Mouse (Mus musculus): ENCODE data around the gene F7. TPM values are rescaled to one million over a fixed set of nuclear protein-coding genes. Genes with fewer than 3 reads are reported as not detected.

F7 gene
- 0.64 and 0.67 TPM in 2 replicates for polyA plus RNA-seq (2012; rRNA removed)

GRCm38 (mm10) chr8:13025487-13026224 lies at the start of gene F7:
Gene F7 (plus strand): TSS chr8:13026034.

GRCm38 (mm10) chr8:13037015-13037414 lies 11.2 kb downstream of the F7 start, which contains the start of gene F10:
Gene F10 (plus strand): TSS chr8:13037308.

GRCm38 (mm10) chr8:13060441-13061150 lies 34.8 kb downstream of the F7 start, which contains the start of gene Proz:
Gene Proz (plus strand): TSS chr8:13060914.

Other genes with a start within 250 kb of the F7 start
- gene Mcf2l, start 152.2 kb upstream of the F7 start, polyA plus RNA-seq (2012; rRNA removed): 7.7 and 8.7 TPM in 2 replicates
- 0.76 and 1.3 TPM in 2 replicates for gene F10, start 11.3 kb downstream of the F7 start, polyA plus RNA-seq (2012; rRNA removed)
- gene Proz, start 34.9 kb downstream of the F7 start, polyA plus RNA-seq (2012; rRNA removed): 0.47 and 1.4 TPM in 2 replicates
- 34.8 and 35.7 TPM in 2 replicates for gene Pcid2, start 79.4 kb downstream of the F7 start, polyA plus RNA-seq (2012; rRNA removed)
- 68.0 and 75.3 TPM in 2 replicates for gene Cul4a, start 79.6 kb downstream of the F7 start, polyA plus RNA-seq (2012; rRNA removed)
- gene Lamp1, start 133.1 kb downstream of the F7 start, polyA plus RNA-seq (2012; rRNA removed): 665 and 756 TPM in 2 replicates
- 11.2 and 15.4 TPM in 2 replicates for gene Grtp1, start 174.6 kb downstream of the F7 start, polyA plus RNA-seq (2012; rRNA removed)
- gene Adprhl1, start 228.1 kb downstream of the F7 start, polyA plus RNA-seq (2012; rRNA removed): 0.06 and 0.08 TPM in 2 replicates